Mouse (Mus musculus): Measurements from ENCODE around the gene Tbc1d16. TPM values are rescaled to one million over a fixed set of nuclear protein-coding genes. Genes with fewer than 3 reads are reported as not detected.
A peak's percentile ranks its signal among the peaks of the same experiment; 100 is the strongest.

Tbc1d16 gene
- polyA plus RNA-seq, 1 experiment from 2014 or later: 47.7 TPM

GRCm38 (mm10) chr11:119176389-119177179 is 51.7 kb downstream of the Tbc1d16 start:
- Histone ChIP-seq H3K36me3 (ENCODE audit: control insufficient read depth, insufficient read depth, low read length) (no peaks in the 10 kb centered on the region), H3K4me2 (ENCODE audit: low read length) (peak overlapping the region; percentile 32), H3K27me3 (ENCODE audit: control insufficient read depth, insufficient read depth, low read depth, low read length) (no peaks in the 10 kb centered on the region), H3K9me3 (replicated peaks; ENCODE audit: control insufficient read depth, low read length, poor library complexity, severe bottlenecking) (no peaks in the 10 kb centered on the region), H3K4me1 (ENCODE audit: control insufficient read depth, insufficient read depth, low read length) (peaks cover 31% of the 10 kb centered on the region), H3K27ac (ENCODE audit: low read length) (peak overlapping the region; percentile 63), H3K9ac (ENCODE audit: low read depth, low read length) (peak overlapping the region; percentile 39; the same call in 1 of the 2 replicates), H3K4me3 (ENCODE audit: low read depth, low read length) (no peak overlapping the region)
- WGBS: 34% methylated on average over 27 of the region's 27 CpGs
- peak; percentile 13; the same call in 1 of the 2 replicates for ATAC-seq

- no peak overlapping the region for H3K4me3 ChIP-seq (ENCODE audit: low read depth, low read length)
- no peak for ATAC-seq
- H3K4me1 ChIP-seq (ENCODE audit: control insufficient read depth, insufficient read depth, low read length): peaks cover 4% of the 10 kb centered on the region
- no peak overlapping the region for H3K9ac ChIP-seq (ENCODE audit: low read depth, low read length)
- H3K27ac ChIP-seq (ENCODE audit: low read length): no peak overlapping the region
- H3K4me2 ChIP-seq (ENCODE audit: low read length): no peak overlapping the region
- 88% methylated on average over 7 of the region's 7 CpGs for WGBS
- H3K36me3 ChIP-seq (ENCODE audit: control insufficient read depth, insufficient read depth, low read length): no peaks in the 10 kb centered on the region; the same call in 1 of the 2 replicates
- H3K27me3 ChIP-seq (ENCODE audit: control insufficient read depth, insufficient read depth, low read depth, low read length): no peaks in the 10 kb centered on the region
- H3K9me3 ChIP-seq (replicated peaks; ENCODE audit: control insufficient read depth, low read length, poor library complexity, severe bottlenecking): no peaks in the 10 kb centered on the region
Observed at GRCm38 (mm10) chr11:119171588-119171987, 56.7 kb downstream of the Tbc1d16 start.

- WGBS: 95% methylated on average over 1 of the region's 1 CpGs
- no peaks in the 10 kb centered on the region; the same call in 1 of the 2 replicates for H3K36me3 ChIP-seq (ENCODE audit: control insufficient read depth, insufficient read depth, low read length)
- H3K4me1 ChIP-seq (ENCODE audit: control insufficient read depth, insufficient read depth, low read length): peaks cover 3% of the 10 kb centered on the region; the same call in 1 of the 2 replicates
- ATAC-seq: no peak
- no peak overlapping the region for H3K4me3 ChIP-seq (ENCODE audit: low read depth, low read length)
- H3K4me2 ChIP-seq (ENCODE audit: low read length): no peak overlapping the region
- no peaks in the 10 kb centered on the region for H3K9me3 ChIP-seq (replicated peaks; ENCODE audit: control insufficient read depth, low read length, poor library complexity, severe bottlenecking)
- no peak overlapping the region for H3K27ac ChIP-seq (ENCODE audit: low read length)
- no peaks in the 10 kb centered on the region for H3K27me3 ChIP-seq (ENCODE audit: control insufficient read depth, insufficient read depth, low read depth, low read length)
- no peak overlapping the region for H3K9ac ChIP-seq (ENCODE audit: low read depth, low read length)
Observed at GRCm38 (mm10) chr11:119168851-119169250, 59.4 kb downstream of the Tbc1d16 start.

GRCm38 (mm10) chr11:119165995-119166394 is 62.3 kb downstream of the Tbc1d16 start:
- Histone ChIP-seq H3K4me3 (ENCODE audit: low read depth, low read length) (no peak overlapping the region), H3K4me2 (ENCODE audit: low read length) (no peak overlapping the region), H3K27me3 (ENCODE audit: control insufficient read depth, insufficient read depth, low read depth, low read length) (no peaks in the 10 kb centered on the region), H3K4me1 (ENCODE audit: control insufficient read depth, insufficient read depth, low read length) (peaks cover 3% of the 10 kb centered on the region; the same call in 1 of the 2 replicates), H3K9me3 (replicated peaks; ENCODE audit: control insufficient read depth, low read length, poor library complexity, severe bottlenecking) (no peaks in the 10 kb centered on the region), H3K9ac (ENCODE audit: low read depth, low read length) (no peak overlapping the region), H3K36me3 (ENCODE audit: control insufficient read depth, insufficient read depth, low read length) (no peaks in the 10 kb centered on the region; the same call in 1 of the 2 replicates), H3K27ac (ENCODE audit: low read length) (no peak overlapping the region)
- ATAC-seq: no peak
- 87% methylated on average over 10 of the region's 10 CpGs for WGBS

GRCm38 (mm10) chr11:119164375-119164774 is 63.9 kb downstream of the Tbc1d16 start:
- no peak for ATAC-seq
- Histone ChIP-seq H3K36me3 (ENCODE audit: control insufficient read depth, insufficient read depth, low read length) (no peaks in the 10 kb centered on the region; the same call in 1 of the 2 replicates), H3K4me2 (ENCODE audit: low read length) (no peak overlapping the region), H3K9ac (ENCODE audit: low read depth, low read length) (no peak overlapping the region), H3K27me3 (ENCODE audit: control insufficient read depth, insufficient read depth, low read depth, low read length) (no peaks in the 10 kb centered on the region), H3K4me1 (ENCODE audit: control insufficient read depth, insufficient read depth, low read length) (peaks cover 3% of the 10 kb centered on the region; the same call in 1 of the 2 replicates), H3K4me3 (ENCODE audit: low read depth, low read length) (no peak overlapping the region), H3K27ac (ENCODE audit: low read length) (no peak overlapping the region), H3K9me3 (replicated peaks; ENCODE audit: control insufficient read depth, low read length, poor library complexity, severe bottlenecking) (no peaks in the 10 kb centered on the region)
- 86% methylated on average over 7 of the region's 7 CpGs for WGBS

GRCm38 (mm10) chr11:119163734-119163992 is 64.6 kb downstream of the Tbc1d16 start:
- ATAC-seq: no peak
- Histone ChIP-seq H3K27ac (ENCODE audit: low read length) (no peak overlapping the region), H3K4me2 (ENCODE audit: low read length) (no peak overlapping the region), H3K4me3 (ENCODE audit: low read depth, low read length) (no peak overlapping the region), H3K9me3 (replicated peaks; ENCODE audit: control insufficient read depth, low read length, poor library complexity, severe bottlenecking) (no peaks in the 10 kb centered on the region), H3K9ac (ENCODE audit: low read depth, low read length) (no peak overlapping the region), H3K4me1 (ENCODE audit: control insufficient read depth, insufficient read depth, low read length) (peaks cover 3% of the 10 kb centered on the region; the same call in 1 of the 2 replicates), H3K27me3 (ENCODE audit: control insufficient read depth, insufficient read depth, low read depth, low read length) (no peaks in the 10 kb centered on the region), H3K36me3 (ENCODE audit: control insufficient read depth, insufficient read depth, low read length) (no peaks in the 10 kb centered on the region; the same call in 1 of the 2 replicates)
- 90% methylated on average over 7 of the region's 7 CpGs for WGBS

GRCm38 (mm10) chr11:119162959-119163733 is 65.2 kb downstream of the Tbc1d16 start:
- Histone ChIP-seq H3K9me3 (replicated peaks; ENCODE audit: control insufficient read depth, low read length, poor library complexity, severe bottlenecking) (no peaks in the 10 kb centered on the region), H3K27ac (ENCODE audit: low read length) (no peak overlapping the region), H3K4me2 (ENCODE audit: low read length) (no peak overlapping the region), H3K4me3 (ENCODE audit: low read depth, low read length) (no peak overlapping the region), H3K36me3 (ENCODE audit: control insufficient read depth, insufficient read depth, low read length) (no peaks in the 10 kb centered on the region; the same call in 1 of the 2 replicates), H3K4me1 (ENCODE audit: control insufficient read depth, insufficient read depth, low read length) (peaks cover 6% of the 10 kb centered on the region), H3K9ac (ENCODE audit: low read depth, low read length) (no peak overlapping the region), H3K27me3 (ENCODE audit: control insufficient read depth, insufficient read depth, low read depth, low read length) (no peaks in the 10 kb centered on the region)
- WGBS: 87% methylated on average over 22 of the region's 22 CpGs
- ATAC-seq: no peak

- H3K27ac ChIP-seq (ENCODE audit: low read length): no peak overlapping the region
- 83% methylated on average over 2 of the region's 2 CpGs for WGBS
- ATAC-seq: no peak
- H3K4me3 ChIP-seq (ENCODE audit: low read depth, low read length): no peak overlapping the region
- H3K4me2 ChIP-seq (ENCODE audit: low read length): no peak overlapping the region
- no peaks in the 10 kb centered on the region for H3K9me3 ChIP-seq (replicated peaks; ENCODE audit: control insufficient read depth, low read length, poor library complexity, severe bottlenecking)
- H3K9ac ChIP-seq (ENCODE audit: low read depth, low read length): no peak overlapping the region
- no peaks in the 10 kb centered on the region for H3K27me3 ChIP-seq (ENCODE audit: control insufficient read depth, insufficient read depth, low read depth, low read length)
- no peaks in the 10 kb centered on the region for H3K36me3 ChIP-seq (ENCODE audit: control insufficient read depth, insufficient read depth, low read length)
- H3K4me1 ChIP-seq (ENCODE audit: control insufficient read depth, insufficient read depth, low read length): peaks cover 20% of the 10 kb centered on the region
Observed at GRCm38 (mm10) chr11:119161665-119162064, 66.6 kb downstream of the Tbc1d16 start.

GRCm38 (mm10) chr11:119160050-119160449 is 68.2 kb downstream of the Tbc1d16 start:
- H3K9ac ChIP-seq (ENCODE audit: low read depth, low read length): no peak overlapping the region
- H3K27me3 ChIP-seq (ENCODE audit: control insufficient read depth, insufficient read depth, low read depth, low read length): no peaks in the 10 kb centered on the region
- WGBS: 85% methylated on average over 5 of the region's 5 CpGs
- no peak overlapping the region for H3K27ac ChIP-seq (ENCODE audit: low read length)
- H3K4me2 ChIP-seq (ENCODE audit: low read length): no peak overlapping the region
- H3K9me3 ChIP-seq (replicated peaks; ENCODE audit: control insufficient read depth, low read length, poor library complexity, severe bottlenecking): no peaks in the 10 kb centered on the region
- H3K4me3 ChIP-seq (ENCODE audit: low read depth, low read length): no peak overlapping the region
- no peaks in the 10 kb centered on the region for H3K36me3 ChIP-seq (ENCODE audit: control insufficient read depth, insufficient read depth, low read length)
- peaks cover 25% of the 10 kb centered on the region for H3K4me1 ChIP-seq (ENCODE audit: control insufficient read depth, insufficient read depth, low read length)
- ATAC-seq: no peak
